Mouse (Mus musculus) forebrain, embryonic 16.5 days (tissue): Measurements from ENCODE around the gene Gm5737. TPM values are rescaled to one million over a fixed set of nuclear protein-coding genes. Genes with fewer than 3 reads are reported as not detected.

ENCODE experiments used
- ATAC-seq: fragments of 200-750 bp; cut with Nextera tagmentation; 2 replicates; pipeline ENCODE4 v1.8.0; 2017; ENCODE audit warnings: mild to moderate bottlenecking, moderate library complexity
- H3K27ac ChIP-seq: fragments of 300-500 bp; sonication (generic); 2 replicates; pipeline ENCODE4 v1.5.1; 2014; ENCODE audit warnings: low read length, control low read depth
- H3K27me3 ChIP-seq: fragments of 300-500 bp; sonication (generic); replicated peaks from 2 replicates; pipeline ENCODE4 v1.6.1; 2014; ENCODE audit warnings: low read length; ENCODE audit not compliant: control insufficient read depth, insufficient read depth
- H3K36me3 ChIP-seq: fragments of 300-500 bp; sonication (generic); 2 replicates; pipeline ENCODE4 v1.6.1; 2014; ENCODE audit not compliant: control insufficient read depth, insufficient read depth
- H3K4me1 ChIP-seq: fragments of 300-500 bp; sonication (generic); replicated peaks from 2 replicates; pipeline ENCODE4 v1.6.1; 2014; ENCODE audit warnings: low read length; ENCODE audit not compliant: control insufficient read depth, insufficient read depth
- H3K4me2 ChIP-seq: fragments of 300-500 bp; sonication (generic); 2 replicates; pipeline ENCODE4 v1.6.1; 2014; ENCODE audit warnings: mild to moderate bottlenecking, low read length, control low read depth
- H3K4me3 ChIP-seq: fragments of 300-500 bp; sonication (generic); replicated peaks from 2 replicates; pipeline ENCODE4 v1.5.1; 2014; ENCODE audit warnings: mild to moderate bottlenecking, low read length, control low read depth
- H3K9ac ChIP-seq: fragments of 300-500 bp; sonication (generic); replicated peaks from 2 replicates; pipeline ENCODE4 v1.6.1; 2014; ENCODE audit warnings: low read depth, low read length, control low read depth
- H3K9me3 ChIP-seq: fragments of 300-500 bp; sonication (generic); 2 replicates; pipeline ENCODE4 v1.6.1; 2016; ENCODE audit warnings: low read length; ENCODE audit not compliant: control insufficient read depth
- WGBS: fragments of 180-500 bp; shearing (Covaris S2); extraction: QIAGEN DNeasy Blood & Tissue Kit; methylation state at CpG from one replicate; pipeline ENCODE4 v1.1.7; 2014; 5-methylcytosine and 5-hydroxymethylcytosine counted together
- polyA plus RNA-seq: library from polyadenylated mRNA; unstranded; fragments of >200 nt; fragmentation: Nextera tagmentation; extraction: Ambion mirVana; gene quantifications from 2 replicates; pipeline ENCODE4 v1.2.1, GENCODE M21; 2015

Gm5737 gene
- polyA plus RNA-seq, 1 experiment from 2014 or later: not detected

- no peak overlapping the region for H3K4me3 ChIP-seq
- no peaks in the 10 kb centered on the region for H3K27me3 ChIP-seq
- WGBS: 93% methylated on average over 11 of the region's 11 CpGs
- no peak overlapping the region for H3K9ac ChIP-seq
- no peak overlapping the region for H3K27ac ChIP-seq
- H3K36me3 ChIP-seq: peaks cover 3% of the 10 kb centered on the region; the same call in 1 of the 2 replicates
- H3K4me2 ChIP-seq: no peak overlapping the region
- no peak for ATAC-seq
- H3K4me1 ChIP-seq: peaks cover 4% of the 10 kb centered on the region
- H3K9me3 ChIP-seq: no peaks in the 10 kb centered on the region
These were observed 47.7 kb downstream of the Gm5737 start for GRCm38 (mm10) chr7:120859854-120860253.

GRCm38 (mm10) chr7:120860799-120861487, 48.8 kb downstream of the Gm5737 start:
- peaks cover 8% of the 10 kb centered on the region for H3K4me1 ChIP-seq
- peaks cover 3% of the 10 kb centered on the region; the same call in 1 of the 2 replicates for H3K36me3 ChIP-seq
- H3K9me3 ChIP-seq: no peaks in the 10 kb centered on the region
- no peak for ATAC-seq
- no peak overlapping the region for H3K9ac ChIP-seq
- no peak overlapping the region for H3K4me2 ChIP-seq
- H3K4me3 ChIP-seq: no peak overlapping the region
- no peak overlapping the region for H3K27ac ChIP-seq
- no peaks in the 10 kb centered on the region for H3K27me3 ChIP-seq
- WGBS: 59% methylated on average over 10 of the region's 10 CpGs

GRCm38 (mm10) chr7:120861488-120862047, 49.4 kb downstream of the Gm5737 start:
- Histone ChIP-seq H3K27ac (no peak overlapping the region), H3K4me2 (no peak overlapping the region), H3K9me3 (no peaks in the 10 kb centered on the region), H3K27me3 (no peaks in the 10 kb centered on the region), H3K4me1 (peaks cover 8% of the 10 kb centered on the region), H3K4me3 (no peak overlapping the region), H3K36me3 (peaks cover 3% of the 10 kb centered on the region; the same call in 1 of the 2 replicates), H3K9ac (no peak overlapping the region)
- no peak for ATAC-seq
- 58% methylated on average over 2 of the region's 2 CpGs for WGBS

- Histone ChIP-seq H3K4me3 (no peak overlapping the region), H3K9me3 (no peaks in the 10 kb centered on the region), H3K27me3 (no peaks in the 10 kb centered on the region), H3K9ac (no peak overlapping the region), H3K4me1 (peaks cover 8% of the 10 kb centered on the region), H3K4me2 (no peak overlapping the region), H3K27ac (no peak overlapping the region), H3K36me3 (peaks cover 3% of the 10 kb centered on the region; the same call in 1 of the 2 replicates)
- no peak for ATAC-seq
- 23% methylated on average over 3 of the region's 3 CpGs for WGBS
These were observed 50.0 kb downstream of the Gm5737 start for GRCm38 (mm10) chr7:120862196-120862595.

GRCm38 (mm10) chr7:120862626-120863025, 50.5 kb downstream of the Gm5737 start:
- H3K4me2 ChIP-seq: no peak overlapping the region
- H3K27me3 ChIP-seq: no peaks in the 10 kb centered on the region
- no peak overlapping the region for H3K27ac ChIP-seq
- H3K4me1 ChIP-seq: peaks cover 8% of the 10 kb centered on the region
- H3K9me3 ChIP-seq: no peaks in the 10 kb centered on the region
- ATAC-seq: no peak
- 74% methylated on average over 7 of the region's 7 CpGs for WGBS
- no peak overlapping the region for H3K4me3 ChIP-seq
- H3K36me3 ChIP-seq: peaks cover 3% of the 10 kb centered on the region; the same call in 1 of the 2 replicates
- no peak overlapping the region for H3K9ac ChIP-seq

- Histone ChIP-seq H3K9me3 (no peaks in the 10 kb centered on the region), H3K27me3 (no peaks in the 10 kb centered on the region), H3K4me1 (peaks cover 8% of the 10 kb centered on the region), H3K27ac (no peak overlapping the region), H3K9ac (no peak overlapping the region), H3K4me3 (no peak overlapping the region), H3K36me3 (peaks cover 2% of the 10 kb centered on the region; the same call in 1 of the 2 replicates), H3K4me2 (no peak overlapping the region)
- no peak for ATAC-seq
- 76% methylated on average over 5 of the region's 5 CpGs for WGBS
These were observed 51.3 kb downstream of the Gm5737 start for GRCm38 (mm10) chr7:120863476-120863875.

- H3K27ac ChIP-seq: no peak overlapping the region
- H3K4me3 ChIP-seq: no peak overlapping the region
- H3K4me2 ChIP-seq: no peak overlapping the region
- no peaks in the 10 kb centered on the region for H3K27me3 ChIP-seq
- H3K36me3 ChIP-seq: no peaks in the 10 kb centered on the region; the same call in 1 of the 2 replicates
- 11% methylated on average over 7 of the region's 7 CpGs for WGBS
- peaks cover 8% of the 10 kb centered on the region for H3K4me1 ChIP-seq
- no peaks in the 10 kb centered on the region for H3K9me3 ChIP-seq
- no peak overlapping the region for H3K9ac ChIP-seq
- ATAC-seq: peak; percentile 74
These were observed 52.9 kb downstream of the Gm5737 start for GRCm38 (mm10) chr7:120865100-120865499.

GRCm38 (mm10) chr7:120865832-120866231, 53.7 kb downstream of the Gm5737 start:
- Histone ChIP-seq H3K9ac (no peak overlapping the region), H3K36me3 (no peaks in the 10 kb centered on the region; the same call in 1 of the 2 replicates), H3K4me1 (peaks cover 8% of the 10 kb centered on the region), H3K4me3 (no peak overlapping the region), H3K27me3 (no peaks in the 10 kb centered on the region), H3K27ac (no peak overlapping the region), H3K4me2 (no peak overlapping the region), H3K9me3 (no peaks in the 10 kb centered on the region)
- WGBS: 59% methylated on average over 4 of the region's 4 CpGs
- ATAC-seq: no peak

GRCm38 (mm10) chr7:120866684-120867083, 54.5 kb downstream of the Gm5737 start:
- no peak for ATAC-seq

More at GRCm38 (mm10) chr7:120866684-120867083, 54.5 kb downstream of the Gm5737 start:
- Histone ChIP-seq H3K36me3 (no peaks in the 10 kb centered on the region), H3K27ac (no peak overlapping the region), H3K27me3 (no peaks in the 10 kb centered on the region), H3K4me1 (peaks cover 8% of the 10 kb centered on the region), H3K9ac (no peak overlapping the region), H3K4me3 (no peak overlapping the region), H3K4me2 (no peak overlapping the region), H3K9me3 (no peaks in the 10 kb centered on the region)
- 88% methylated on average over 2 of the region's 2 CpGs for WGBS
